Mouse (Mus musculus) ES-Bruce4 (cell line): ENCODE measurements around the gene Prl7d1.
"Not testable (repeated sequence)": the region's sequence is repeated elsewhere in the genome, so short reads cannot be mapped to it uniquely, and the experiment has no call there.

Experiments
- CTCF ChIP-seq: IDR thresholded peaks from one replicate; pipeline ENCODE4 v1.8.1; 2011; ENCODE audit warnings: low read depth, low read length
- EP300 ChIP-seq: IDR thresholded peaks from 2 replicates; pipeline ENCODE4 v1.6.1; 2011; ENCODE audit warnings: low read depth, low read length; ENCODE audit not compliant: insufficient read depth
- POLR2A ChIP-seq: IDR thresholded peaks from one replicate; pipeline ENCODE4 v1.8.1; 2011; ENCODE audit warnings: low read length; ENCODE audit not compliant: insufficient read depth

DNA sequence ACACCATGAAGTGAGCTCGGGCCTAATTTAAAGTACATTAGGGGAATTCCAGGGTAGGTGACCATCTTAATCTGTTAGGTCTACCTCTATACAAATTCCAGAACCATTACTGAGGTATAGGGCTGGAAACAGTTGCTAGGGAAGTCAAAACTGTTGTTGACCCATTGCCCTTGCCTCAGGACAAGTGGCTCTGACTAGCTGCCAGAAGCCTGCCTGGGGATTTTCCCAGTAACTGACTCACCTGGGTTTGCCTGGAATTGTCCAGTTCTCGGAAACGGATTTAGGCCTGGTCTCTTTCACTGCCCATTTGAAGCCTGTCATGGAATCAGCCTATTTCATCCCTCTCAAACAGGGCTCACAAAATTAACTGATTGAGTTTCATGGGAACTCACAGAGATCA, 8.5 kb upstream of the Prl7d1 start:
- TF ChIP-seq POLR2A, CTCF, EP300: not testable (repeated sequence)
